Mouse (Mus musculus) stomach, embryonic 16.5 days (tissue): ENCODE results near the gene Alyref2. TPM values are rescaled to one million over a fixed set of nuclear protein-coding genes. Genes with fewer than 3 reads are reported as not detected.

Experiments used
- ATAC-seq: fragments of 200-750 bp; cut with Nextera tagmentation; 2 replicates; pipeline ENCODE4 v1.8.0; 2017; ENCODE audit warnings: moderate number of reproducible peaks, moderate TSS enrichment; ENCODE audit not compliant: insufficient read depth, low FRiP score
- H3K27ac ChIP-seq: fragments of 300-500 bp; sonication (generic); 2 replicates; pipeline ENCODE4 v1.5.1; 2014; ENCODE audit warnings: low read length
- H3K27me3 ChIP-seq: fragments of 300-500 bp; sonication (generic); 2 replicates; pipeline ENCODE4 v1.6.1; 2014; ENCODE audit warnings: low read length, control low read depth, mixed read lengths; ENCODE audit not compliant: control insufficient read depth, insufficient read depth
- H3K36me3 ChIP-seq: fragments of 300-500 bp; sonication (generic); 2 replicates; pipeline ENCODE4 v1.6.1; 2014; ENCODE audit warnings: low read length; ENCODE audit not compliant: control insufficient read depth, insufficient read depth
- H3K4me1 ChIP-seq: fragments of 300-500 bp; sonication (generic); 2 replicates; pipeline ENCODE4 v1.6.1; 2014; ENCODE audit warnings: low read length, control low read depth, mixed read lengths; ENCODE audit not compliant: control insufficient read depth, insufficient read depth
- H3K4me2 ChIP-seq: fragments of 300-500 bp; sonication (generic); 2 replicates; pipeline ENCODE4 v1.6.1; 2014; ENCODE audit warnings: low read depth, low read length, mixed read lengths
- H3K4me3 ChIP-seq: fragments of 300-500 bp; sonication (generic); replicated peaks from 2 replicates; pipeline ENCODE4 v1.5.1; 2014; ENCODE audit warnings: mild to moderate bottlenecking, low read length
- H3K9ac ChIP-seq: fragments of 300-500 bp; sonication (generic); 2 replicates; pipeline ENCODE4 v1.6.1; 2014; ENCODE audit warnings: low read length
- H3K9me3 ChIP-seq: fragments of 300-500 bp; sonication (generic); replicated peaks from 2 replicates; pipeline ENCODE4 v1.6.1; 2016; ENCODE audit warnings: low read length, control low read depth; ENCODE audit not compliant: control insufficient read depth
- WGBS: fragments of 180-500 bp; shearing (Covaris S2); extraction: QIAGEN DNeasy Blood & Tissue Kit; methylation state at CpG from one replicate; pipeline ENCODE4 v1.1.7; 2014; 5-methylcytosine and 5-hydroxymethylcytosine counted together
- polyA plus RNA-seq: library from polyadenylated mRNA; unstranded; fragments of >200 nt; fragmentation: Nextera tagmentation; extraction: Ambion mirVana; gene quantifications from 2 replicates; pipeline ENCODE4 v1.2.1, GENCODE M21; 2015

Alyref2 gene
- polyA plus RNA-seq, 1 experiment from 2014 or later: 15.7 TPM

DNA sequence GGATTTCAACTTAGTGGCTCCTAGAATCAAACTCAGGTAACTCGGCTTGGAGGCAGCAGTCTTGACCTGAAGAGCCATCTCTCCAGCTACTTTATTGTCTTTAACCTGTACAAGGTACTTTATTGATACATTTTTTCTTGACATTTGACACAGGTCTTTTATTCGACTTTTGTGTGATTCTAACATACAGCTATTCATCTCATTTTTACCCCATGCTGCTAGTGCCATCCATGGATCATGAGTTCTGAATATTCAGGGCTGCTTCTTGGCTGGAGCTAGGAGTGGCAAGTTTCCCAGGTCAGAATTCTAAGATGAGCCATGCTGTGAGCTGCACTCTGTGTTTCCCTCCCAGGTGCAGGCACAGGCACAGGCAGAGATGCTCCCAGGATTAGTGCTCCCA, 49.0 kb downstream of the Alyref2 start:
- H3K27ac ChIP-seq: no peak overlapping the region
- H3K9me3 ChIP-seq: no peaks in the 10 kb centered on the region
- H3K36me3 ChIP-seq: no peaks in the 10 kb centered on the region
- 71% methylated on average over 2 of the region's 2 CpGs for WGBS
- H3K4me1 ChIP-seq: no peaks in the 10 kb centered on the region
- H3K9ac ChIP-seq: no peak overlapping the region
- no peak overlapping the region for H3K4me3 ChIP-seq
- H3K27me3 ChIP-seq: no peaks in the 10 kb centered on the region
- 0 out of 2 replicates have a peak, but pooled peaks have one; percentile 25 for ATAC-seq
- H3K4me2 ChIP-seq: no peak overlapping the region

DNA sequence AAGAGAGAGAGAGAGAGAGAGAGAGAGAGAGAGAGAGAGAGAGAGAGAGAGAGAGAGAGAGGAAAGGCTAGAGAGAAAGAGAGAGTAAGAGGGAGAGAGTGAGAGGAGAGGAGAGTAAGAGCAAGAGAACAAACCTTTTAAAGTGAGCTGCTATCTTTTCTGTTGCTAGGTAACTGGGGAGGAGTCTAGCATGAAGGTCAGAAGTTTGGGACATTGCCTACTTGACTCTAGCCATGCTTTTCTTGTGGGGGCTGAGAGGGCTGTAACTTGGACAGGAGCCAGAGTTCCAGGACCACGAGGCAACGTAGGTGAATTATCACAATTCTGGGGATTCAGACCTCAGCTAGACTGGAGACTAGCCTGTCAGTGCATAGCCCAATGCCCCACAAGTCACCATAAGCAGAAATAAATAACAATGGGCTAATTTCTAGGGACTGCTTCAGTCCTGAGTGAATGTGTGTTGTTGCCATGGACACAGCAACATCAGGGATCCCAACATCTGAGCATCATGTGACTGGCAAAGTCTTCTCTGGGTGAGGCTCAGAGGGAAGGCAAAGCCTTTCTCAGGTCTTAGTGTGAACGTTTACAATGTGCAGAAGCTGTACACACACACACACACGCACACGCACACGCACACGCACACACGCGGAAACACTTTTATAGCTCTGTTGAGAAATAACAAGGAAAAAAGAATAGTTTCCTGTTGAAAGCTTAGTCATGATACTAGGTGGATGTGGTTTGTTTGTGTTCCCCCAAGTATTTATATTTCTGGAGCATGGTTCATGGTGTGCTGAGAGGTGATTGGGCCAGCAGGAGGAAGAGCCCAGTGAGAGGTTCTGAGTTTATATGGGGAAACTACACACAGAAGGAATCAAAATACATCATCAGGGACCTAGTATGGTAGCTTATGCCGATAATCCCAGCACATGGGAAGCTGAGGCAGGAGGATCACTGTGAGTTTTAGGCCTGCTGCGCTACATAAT, 50.4 kb downstream of the Alyref2 start:
- H3K4me2 ChIP-seq: no peak overlapping the region
- ATAC-seq: peak; percentile 75; the same call in 1 of the 2 replicates
- H3K27me3 ChIP-seq: no peaks in the 10 kb centered on the region
- H3K9ac ChIP-seq: no peak overlapping the region
- H3K36me3 ChIP-seq: no peaks in the 10 kb centered on the region
- H3K9me3 ChIP-seq: no peaks in the 10 kb centered on the region
- 69% methylated on average over 11 of the region's 11 CpGs for WGBS
- no peaks in the 10 kb centered on the region for H3K4me1 ChIP-seq
- H3K27ac ChIP-seq: peak overlapping the region; percentile 29; the same call in 1 of the 2 replicates
- no peak overlapping the region for H3K4me3 ChIP-seq

Other genes with a start within 250 kb of the Alyref2 start
- 70.6 and 71.5 TPM in 2 replicates for gene B4galt3, start 233.2 kb upstream of the Alyref2 start, polyA plus RNA-seq
- gene Ppox, start 222.3 kb upstream of the Alyref2 start, polyA plus RNA-seq: 44.6 and 54.5 TPM in 2 replicates
- gene Usp21, start 215.5 kb upstream of the Alyref2 start, polyA plus RNA-seq: 54.9 and 59.1 TPM in 2 replicates
- 100 and 113 TPM in 2 replicates for gene Ufc1, start 208.5 kb upstream of the Alyref2 start, polyA plus RNA-seq
- 48.0 and 54.7 TPM in 2 replicates for gene Dedd, start 174.3 kb upstream of the Alyref2 start, polyA plus RNA-seq
- 49.6 and 51.3 TPM in 2 replicates for gene Nit1, start 157.8 kb upstream of the Alyref2 start, polyA plus RNA-seq
- gene Pfdn2, start 157.8 kb upstream of the Alyref2 start, polyA plus RNA-seq: 81.2 and 109 TPM in 2 replicates
- 0.76 and 1.3 TPM in 2 replicates for gene Klhdc9, start 142.7 kb upstream of the Alyref2 start, polyA plus RNA-seq
- gene Nectin4, start 133.4 kb upstream of the Alyref2 start, polyA plus RNA-seq: 42.8 and 62.7 TPM in 2 replicates
- 2.9 and 3.8 TPM in 2 replicates for gene Arhgap30, start 114.5 kb upstream of the Alyref2 start, polyA plus RNA-seq
- 63.4 and 64.7 TPM in 2 replicates for gene Usf1, start 92.2 kb upstream of the Alyref2 start, polyA plus RNA-seq
- 7.6 and 8.3 TPM in 2 replicates for gene Tstd1, start 84.6 kb upstream of the Alyref2 start, polyA plus RNA-seq
- 137 and 162 TPM in 2 replicates for gene F11r, start 65.9 kb upstream of the Alyref2 start, polyA plus RNA-seq
- gene Itln1, start 31.8 kb downstream of the Alyref2 start, polyA plus RNA-seq: not detected in 2 replicates
- 0.81 and 1.4 TPM in 2 replicates for gene Cd244a, start 55.7 kb downstream of the Alyref2 start, polyA plus RNA-seq
- gene Ly9, start 103.9 kb downstream of the Alyref2 start, polyA plus RNA-seq: 0.62 and 0.84 TPM in 2 replicates
- 0.14 and 0.24 TPM in 2 replicates for gene Slamf7, start 149.6 kb downstream of the Alyref2 start, polyA plus RNA-seq
- 5.1 and 5.3 TPM in 2 replicates for gene Cd48, start 178.5 kb downstream of the Alyref2 start, polyA plus RNA-seq